Mouse (Mus musculus) testis, postnatal 14 days (tissue): ENCODE results near the gene Gclc.
"Not testable (repeated sequence)": the region's sequence is repeated elsewhere in the genome, so short reads cannot be mapped to it uniquely, and the experiment has no call there.

Experiments used
- DNase-seq: peaks from one replicate; pipeline ENCODE4 v3.0.0; 2021; ENCODE audit warnings: low spot score

Gclc gene

DNA sequence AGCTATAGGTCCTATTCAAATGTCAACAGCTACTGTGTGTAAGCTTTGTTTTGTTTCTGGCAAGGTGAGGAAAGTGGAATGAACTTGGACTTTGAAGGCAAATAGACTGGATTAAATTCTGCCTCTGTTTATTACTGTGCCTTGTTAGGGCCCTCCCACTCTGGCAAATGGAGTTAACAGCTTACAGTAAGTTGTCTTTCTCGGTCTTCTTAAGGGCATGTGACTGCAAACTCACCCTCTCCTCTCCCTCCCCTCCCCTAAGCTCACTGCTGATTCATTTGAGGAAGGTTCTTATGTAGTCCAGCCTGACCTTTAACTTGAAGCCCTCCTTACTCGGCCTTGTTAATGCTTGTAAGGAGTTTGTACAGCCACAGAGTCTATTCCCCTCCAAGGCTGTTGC is 8.0 kb upstream of the Gclc start:
- DNase-seq, result no peak

DNA sequence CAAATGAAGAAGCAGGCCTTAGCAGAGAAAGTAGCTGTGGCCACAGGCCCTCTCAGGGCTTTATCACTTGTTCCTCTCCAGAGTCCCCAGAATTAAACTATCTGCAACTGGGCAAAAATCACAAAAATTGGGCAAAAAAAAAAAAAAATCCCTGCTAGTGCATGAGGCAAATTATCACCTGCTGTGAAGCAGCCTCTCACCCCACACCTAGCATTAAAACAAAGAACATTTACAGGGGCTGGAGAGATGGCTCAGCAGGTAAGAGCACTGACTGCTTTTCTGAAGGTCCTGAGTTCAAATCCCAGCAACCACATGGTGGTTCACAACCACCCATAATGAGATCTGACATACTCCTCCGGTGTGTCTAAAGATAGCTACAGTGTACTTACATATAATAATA is 6.0 kb upstream of the Gclc start:
- DNase-seq, result not testable (repeated sequence)

DNA sequence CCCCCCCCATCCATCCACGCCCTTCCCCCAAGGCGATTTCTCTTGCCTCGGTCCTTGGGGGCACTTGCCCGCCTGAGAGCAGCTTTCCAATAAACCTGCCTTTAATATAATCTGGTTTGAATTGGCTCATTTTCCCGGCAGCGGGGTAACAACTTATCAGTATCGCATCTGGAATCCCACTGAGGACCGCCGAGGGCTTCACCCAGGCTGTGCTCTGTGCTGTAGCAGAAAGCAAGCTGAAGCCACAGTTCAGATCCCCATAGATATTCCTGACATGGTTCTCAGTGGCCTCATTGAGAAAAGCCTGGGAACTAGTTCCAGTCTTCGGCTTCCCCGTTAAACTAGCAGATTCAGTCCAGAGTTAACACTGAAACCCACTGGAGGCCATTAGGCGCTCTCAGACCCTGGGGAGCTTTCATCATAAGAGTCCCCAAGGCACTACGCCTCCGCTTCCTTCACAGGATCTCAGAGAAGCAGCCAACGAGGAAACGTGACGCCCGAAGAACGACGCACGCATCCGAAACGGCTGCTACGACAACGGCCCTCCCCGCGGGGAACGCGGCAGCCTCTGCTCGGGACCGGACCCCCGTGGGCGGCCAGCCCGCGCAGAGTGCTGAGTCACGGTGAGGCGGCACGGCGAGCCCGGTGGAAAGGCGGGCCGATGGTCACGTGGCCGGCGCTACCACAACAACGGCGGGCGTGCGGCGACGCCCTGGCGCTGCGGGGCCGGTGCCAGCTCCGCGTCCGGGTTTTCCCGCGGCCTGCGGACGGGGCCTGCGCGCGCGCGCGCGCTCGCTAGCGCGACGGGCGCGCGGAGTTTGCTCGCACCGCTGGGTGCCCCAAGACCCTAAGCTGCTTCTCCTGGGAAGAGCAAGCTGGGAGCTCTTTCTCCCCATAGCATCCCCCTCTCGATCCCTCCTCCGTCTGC is 3.9 kb upstream of the Gclc start:
- DNase-seq, result peak; percentile 91

GRCm38 (mm10) chr9:77751091-77751521 is 3.2 kb upstream of the Gclc start:
- DNase-seq, result no peak

GRCm38 (mm10) chr9:77754728-77755402 is 530 bp downstream of the Gclc start:
- peak; percentile 79 for DNase-seq

- DNase-seq, result no peak
Observed at GRCm38 (mm10) chr9:77755403-77755784, 1.1 kb downstream of the Gclc start.

GRCm38 (mm10) chr9:77756076-77756475 is 1.7 kb downstream of the Gclc start:
- no peak for DNase-seq

DNA sequence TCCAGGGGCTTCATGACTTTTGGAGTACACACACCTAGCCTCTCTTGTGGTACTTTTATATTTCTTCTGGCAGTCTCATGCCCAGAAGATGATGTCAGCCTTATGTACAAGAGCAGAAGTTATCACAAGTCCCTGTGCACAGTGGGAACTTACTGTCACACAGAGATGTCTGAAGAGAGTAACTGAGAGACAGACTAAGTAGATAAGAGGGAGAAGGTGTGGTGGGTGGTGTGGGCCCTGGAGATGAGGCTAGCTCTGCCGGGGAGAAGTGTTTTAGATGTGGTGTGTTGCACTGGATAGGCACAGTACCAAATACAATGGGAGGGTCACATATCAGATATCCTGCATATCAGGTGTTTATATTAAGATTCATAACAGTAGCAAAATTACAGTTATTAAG is 3.0 kb downstream of the Gclc start:
- DNase-seq, result no peak

- no peak for DNase-seq
Observed at GRCm38 (mm10) chr9:77758481-77758880, 4.1 kb downstream of the Gclc start.

- DNase-seq, result no peak
Observed at GRCm38 (mm10) chr9:77759111-77759510, 4.8 kb downstream of the Gclc start.

GRCm38 (mm10) chr9:77759756-77760155 is 5.4 kb downstream of the Gclc start:
- no peak for DNase-seq

GRCm38 (mm10) chr9:77766218-77766617 is 11.9 kb downstream of the Gclc start:
- DNase-seq, result no peak

DNA sequence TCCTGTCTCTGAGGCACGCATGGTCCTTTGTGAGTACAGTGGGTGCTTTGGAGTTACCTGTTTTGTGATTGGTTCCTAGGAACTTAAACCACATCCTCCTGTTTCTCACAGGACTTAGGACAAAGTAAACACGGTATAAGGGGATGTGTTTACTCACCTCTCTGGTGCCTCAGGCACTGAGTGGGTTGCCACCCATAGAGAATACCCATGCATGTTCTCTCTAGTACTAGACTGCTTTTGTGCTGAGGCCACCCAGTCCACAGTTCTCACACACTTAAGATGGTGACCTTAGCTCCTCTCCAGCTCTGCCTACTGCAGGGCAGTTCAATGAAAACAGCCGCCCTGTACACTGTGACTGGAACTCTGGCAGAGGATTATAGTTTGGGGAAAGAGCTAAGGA is 12.4 kb downstream of the Gclc start:
- DNase-seq, result no peak

- no peak for DNase-seq
Observed at GRCm38 (mm10) chr9:77770909-77771308, 16.6 kb downstream of the Gclc start.

GRCm38 (mm10) chr9:77771330-77771729 is 17.0 kb downstream of the Gclc start:
- no peak for DNase-seq

GRCm38 (mm10) chr9:77771765-77772383 is 17.5 kb downstream of the Gclc start:
- DNase-seq, result no peak

DNA sequence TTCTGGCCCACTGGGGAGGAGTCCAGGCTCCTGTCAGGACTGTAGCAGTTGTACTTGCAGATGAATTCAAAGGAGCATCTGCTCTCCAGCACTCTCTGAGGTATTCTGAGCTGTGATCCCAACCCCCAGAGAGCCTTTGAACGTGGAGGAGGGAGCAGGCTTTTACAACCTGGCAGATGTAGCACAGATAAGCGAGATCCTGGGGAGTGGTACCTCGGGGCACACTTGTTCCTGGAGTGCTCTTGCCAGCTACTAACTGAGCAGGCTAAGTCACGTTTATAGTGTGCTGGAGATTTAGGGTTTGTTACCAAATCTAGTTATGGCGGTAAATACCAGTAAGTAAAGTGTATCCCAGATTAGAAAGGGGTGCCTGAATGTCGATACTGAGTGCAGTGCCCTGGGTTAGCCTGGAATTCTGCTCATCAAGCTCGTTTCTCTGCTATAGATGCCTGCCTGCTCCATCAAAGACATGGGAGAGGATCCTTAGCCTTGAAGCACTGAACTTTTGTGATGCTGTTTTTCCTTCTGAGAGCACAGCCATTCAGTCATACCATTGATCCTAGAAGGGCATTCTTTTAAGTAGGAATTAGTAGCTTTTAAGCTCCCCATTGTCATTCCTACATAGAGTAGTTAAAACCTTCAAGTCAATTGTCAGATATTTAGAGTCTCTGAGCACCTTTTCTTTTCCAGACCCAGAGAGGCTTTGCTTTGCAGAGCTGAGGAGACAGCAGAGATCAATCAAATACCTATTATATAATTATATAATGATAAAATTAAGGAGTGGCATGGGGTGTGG is 22.6 kb downstream of the Gclc start:
- no peak for DNase-seq

DNA sequence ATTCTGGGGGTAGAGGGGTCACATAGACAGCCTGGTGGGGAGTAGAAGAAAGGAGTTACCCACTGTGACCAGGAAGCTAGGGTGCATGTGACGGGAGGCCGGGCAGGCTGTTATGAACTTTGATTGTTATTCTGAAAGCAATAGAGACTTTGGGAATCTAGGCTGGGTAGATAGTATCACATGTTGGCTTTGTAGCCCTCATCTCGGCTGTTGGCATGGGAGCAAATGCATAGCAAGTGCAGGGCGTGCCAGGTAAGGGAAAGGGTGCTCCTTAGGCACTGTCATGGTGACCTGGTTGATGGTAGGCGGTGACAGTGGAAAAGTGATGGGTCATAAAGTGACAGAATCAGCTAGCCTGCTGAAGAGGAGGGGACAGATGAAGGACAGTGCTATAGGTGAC is 23.3 kb downstream of the Gclc start:
- DNase-seq, result no peak

GRCm38 (mm10) chr9:77779711-77780110 is 25.4 kb downstream of the Gclc start:
- no peak for DNase-seq

- DNase-seq, result no peak
Observed at GRCm38 (mm10) chr9:77781453-77782163, 27.3 kb downstream of the Gclc start.

GRCm38 (mm10) chr9:77782201-77782600 is 27.9 kb downstream of the Gclc start:
- no peak for DNase-seq
